Mouse (Mus musculus) limb, embryonic 11.5 days (tissue): Measurements from ENCODE around the gene Mfap1a. TPM values are rescaled to one million over a fixed set of nuclear protein-coding genes. Genes with fewer than 3 reads are reported as not detected.
"Not testable (repeated sequence)": the region's sequence is repeated elsewhere in the genome, so short reads cannot be mapped to it uniquely, and the experiment has no call there.

ENCODE experiments used
- ATAC-seq: fragments of 200-750 bp; cut with Nextera tagmentation; 2 replicates; pipeline ENCODE4 v1.8.0; 2017; ENCODE audit warnings: low read depth; ENCODE audit not compliant: insufficient number of reproducible peaks, low FRiP score, low TSS enrichment
- DNase-seq: peaks from one replicate; pipeline ENCODE4 v3.0.0-alpha.2; 2015; ENCODE audit warnings: low spot score
- H3K27ac ChIP-seq: fragments of 300-500 bp; sonication (generic); replicated peaks from 2 replicates; pipeline ENCODE4 v1.5.1; 2014; ENCODE audit warnings: low read depth, mild to moderate bottlenecking, low read length
- H3K27me3 ChIP-seq: fragments of 300-500 bp; sonication (generic); 2 replicates; pipeline ENCODE4 v1.6.1; 2014; ENCODE audit warnings: mild to moderate bottlenecking, low read length, mixed read lengths; ENCODE audit not compliant: control insufficient read depth, insufficient read depth
- H3K36me3 ChIP-seq: fragments of 300-500 bp; sonication (generic); 2 replicates; pipeline ENCODE4 v1.6.1; 2014; ENCODE audit warnings: mild to moderate bottlenecking, low read length, moderate library complexity, mixed read lengths; ENCODE audit not compliant: control insufficient read depth, insufficient read depth
- H3K4me1 ChIP-seq: fragments of 300-500 bp; sonication (generic); 2 replicates; pipeline ENCODE4 v1.6.1; 2014; ENCODE audit warnings: low read length, mixed read lengths; ENCODE audit not compliant: control insufficient read depth, insufficient read depth
- H3K4me2 ChIP-seq: fragments of 300-500 bp; sonication (generic); 2 replicates; pipeline ENCODE4 v1.6.1; 2014; ENCODE audit warnings: low read depth, mild to moderate bottlenecking, moderate library complexity; ENCODE audit not compliant: severe bottlenecking
- H3K4me3 ChIP-seq: fragments of 300-500 bp; sonication (generic); 2 replicates; pipeline ENCODE4 v1.5.1; 2014; ENCODE audit warnings: low read depth, low read length
- H3K9ac ChIP-seq: fragments of 300-500 bp; sonication (generic); 2 replicates; pipeline ENCODE4 v1.6.1; 2014; ENCODE audit warnings: mild to moderate bottlenecking, low read length
- H3K9me3 ChIP-seq: fragments of 300-500 bp; sonication (generic); 2 replicates; pipeline ENCODE4 v1.6.1; 2016; ENCODE audit warnings: low read length; ENCODE audit not compliant: control insufficient read depth
- WGBS: fragments of 180-500 bp; shearing (Covaris S2); extraction: QIAGEN DNeasy Blood & Tissue Kit; methylation state at CpG from one replicate; pipeline ENCODE4 v1.1.7; 2014; 5-methylcytosine and 5-hydroxymethylcytosine counted together
- polyA plus RNA-seq: library from polyadenylated mRNA; unstranded; fragments of >200 nt; fragmentation: Nextera tagmentation; extraction: Ambion mirVana; gene quantifications from 2 replicates; pipeline ENCODE4 v1.2.1, GENCODE M21; 2014

Gene Mfap1a
- polyA plus RNA-seq, 1 experiment from 2014 or later = 33.7 TPM

DNA sequence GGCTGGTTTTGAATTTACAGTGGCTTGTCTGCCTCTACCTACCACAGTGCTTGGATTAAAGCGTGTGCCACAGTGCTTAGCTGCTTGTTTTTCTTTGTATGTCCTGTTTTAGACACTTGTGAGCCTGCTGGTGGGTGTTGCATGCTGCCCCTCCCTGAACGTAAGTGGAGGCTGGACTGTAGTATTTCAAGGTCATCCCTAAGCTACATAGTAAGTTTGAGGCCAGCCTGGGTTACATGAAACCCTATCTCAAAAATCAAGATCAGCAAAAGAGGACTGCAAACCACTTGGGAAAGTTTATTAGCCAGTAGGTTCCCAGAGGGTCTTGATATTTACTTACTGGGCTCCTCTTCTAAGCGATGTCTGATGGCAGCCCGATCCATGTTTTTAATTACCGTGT lies 11.6 kb upstream of the Mfap1a start:
- no peaks in the 10 kb centered on the region for H3K27me3 ChIP-seq
- H3K4me3 ChIP-seq = no peak overlapping the region
- H3K27ac ChIP-seq = no peak overlapping the region
- H3K36me3 ChIP-seq = peaks cover 16% of the 10 kb centered on the region
- DNase-seq (no peak), ATAC-seq (no peak)
- H3K4me1 ChIP-seq = no peaks in the 10 kb centered on the region
- H3K4me2 ChIP-seq = no peak overlapping the region
- H3K9ac ChIP-seq = no peak overlapping the region
- WGBS = 94% methylated on average over 5 of the region's 5 CpGs
- H3K9me3 ChIP-seq = no peaks in the 10 kb centered on the region

DNA sequence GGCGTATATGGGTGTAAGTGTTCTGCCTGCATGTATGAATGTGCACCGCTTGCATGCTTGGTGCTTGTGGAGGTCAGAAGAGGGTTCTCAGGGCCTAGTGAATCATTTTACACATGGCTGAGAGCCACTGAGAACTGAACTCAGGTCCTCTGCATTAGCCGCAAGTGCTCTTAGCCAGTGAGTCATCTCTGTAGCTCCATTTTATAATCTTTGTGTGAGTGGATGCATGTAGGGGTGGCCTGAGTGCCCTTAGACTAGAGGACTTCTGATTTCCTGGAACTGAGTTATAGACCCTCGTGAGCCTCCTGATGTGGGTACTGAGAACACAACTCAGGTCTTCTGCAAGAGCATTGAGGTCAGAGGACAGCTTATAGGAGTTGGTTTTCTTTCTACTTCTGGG lies 7.7 kb upstream of the Mfap1a start:
- WGBS = 94% methylated on average over 4 of the region's 4 CpGs

DNA sequence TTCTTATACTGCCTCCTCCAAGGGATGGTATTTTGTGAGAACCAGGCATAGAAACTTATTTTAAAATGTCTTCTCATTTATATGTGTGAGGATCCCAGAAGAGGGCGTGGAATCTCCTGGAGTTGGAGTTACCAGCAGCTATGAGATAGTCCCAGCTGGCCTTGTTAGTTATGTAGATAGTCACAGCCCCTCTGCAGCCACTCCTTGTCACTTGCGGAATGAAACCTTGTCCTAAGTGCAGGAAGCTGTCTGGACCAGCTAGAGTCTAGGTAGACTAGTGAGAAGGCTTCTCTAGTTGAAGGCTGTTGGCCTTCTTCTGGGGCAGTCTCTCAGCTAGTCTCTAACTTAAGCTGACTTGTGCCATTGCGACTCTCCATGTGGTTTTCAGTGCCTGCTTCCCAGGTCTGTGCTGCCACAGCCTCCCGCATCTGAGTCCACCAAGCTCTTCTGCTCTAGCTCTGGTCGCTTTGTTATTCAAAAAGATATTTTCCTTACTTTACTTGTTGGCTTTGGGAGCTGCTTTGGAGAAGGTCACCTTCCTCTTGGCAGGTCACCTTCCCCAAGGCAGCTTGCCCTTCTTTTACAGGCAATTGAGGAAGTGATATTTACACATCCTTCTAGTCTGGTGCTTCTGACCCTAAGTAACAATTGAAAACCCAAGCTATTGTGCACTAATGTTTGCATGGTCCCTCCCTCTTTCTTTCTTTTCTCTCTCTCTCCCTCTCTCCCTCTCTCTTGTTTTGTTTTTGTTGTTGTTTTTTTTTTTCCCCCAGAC lies 6.7 kb upstream of the Mfap1a start:
- H3K4me2 ChIP-seq, H3K4me3 ChIP-seq, H3K36me3 ChIP-seq, H3K4me1 ChIP-seq, DNase-seq, H3K27ac ChIP-seq, H3K9me3 ChIP-seq, H3K27me3 ChIP-seq, ATAC-seq, H3K9ac ChIP-seq: not testable (repeated sequence)
- 96% methylated on average over 4 of the region's 5 CpGs for WGBS

More for the DNA sequence above, 7.7 kb upstream of the Mfap1a start:
- Histone ChIP-seq H3K9ac (no peak overlapping the region), H3K4me3 (no peak overlapping the region), H3K27me3 (no peaks in the 10 kb centered on the region), H3K9me3 (no peaks in the 10 kb centered on the region), H3K27ac (no peak overlapping the region), H3K4me2 (no peak overlapping the region), H3K4me1 (no peaks in the 10 kb centered on the region), H3K36me3 (peaks cover 8% of the 10 kb centered on the region)
- ATAC-seq (no peak), DNase-seq (no peak)

DNA sequence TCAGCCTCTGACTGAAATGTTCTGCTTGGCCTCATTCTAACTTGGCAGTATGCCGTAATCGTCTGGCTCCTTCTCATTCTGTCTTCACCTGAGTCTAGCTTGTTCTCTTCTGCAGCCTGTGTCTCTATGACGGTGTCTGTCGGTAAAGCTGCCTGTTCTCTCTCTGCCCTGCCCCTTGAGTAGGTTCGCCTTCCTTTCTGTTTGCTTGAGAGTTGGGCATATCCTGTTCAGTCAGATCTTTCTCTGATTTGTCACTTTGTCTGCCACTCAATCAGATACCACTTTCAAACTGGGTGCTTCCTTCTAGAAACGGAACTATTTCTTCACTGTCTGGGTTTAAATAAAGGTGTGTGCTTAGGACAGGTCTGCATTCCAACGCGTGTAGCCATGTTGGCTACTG lies 4.9 kb upstream of the Mfap1a start:
- no peak for DNase-seq
- Histone ChIP-seq H3K27ac (no peak overlapping the region), H3K9me3 (no peaks in the 10 kb centered on the region), H3K9ac (no peak overlapping the region), H3K36me3 (peaks cover 4% of the 10 kb centered on the region; the same call in 1 of the 2 replicates), H3K4me2 (no peak overlapping the region), H3K4me3 (no peak overlapping the region), H3K27me3 (no peaks in the 10 kb centered on the region), H3K4me1 (peaks cover 7% of the 10 kb centered on the region; the same call in 1 of the 2 replicates)
- ATAC-seq = no peak
- WGBS = 91% methylated on average over 8 of the region's 8 CpGs

DNA sequence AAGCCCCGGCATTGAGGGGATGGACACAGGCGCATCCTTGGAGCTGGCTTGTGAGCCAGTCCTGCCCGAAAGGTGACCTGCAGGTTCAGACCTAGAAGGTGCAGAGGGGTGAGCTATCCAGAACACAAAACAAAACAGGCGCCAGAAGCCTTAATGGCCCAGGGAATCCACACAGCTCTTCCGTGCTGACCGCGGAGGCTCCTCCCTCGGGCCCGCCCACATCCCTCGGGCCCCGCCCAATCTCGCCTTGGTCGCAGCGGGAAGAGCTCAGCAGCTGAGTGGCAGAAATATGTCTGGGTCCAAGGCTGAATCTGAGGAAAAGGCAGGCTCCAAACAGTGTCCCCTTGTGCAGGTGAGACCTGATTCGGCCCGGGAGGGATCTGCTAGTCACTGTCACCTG lies 3.1 kb upstream of the Mfap1a start:
- Histone ChIP-seq H3K27me3 (no peaks in the 10 kb centered on the region), H3K9me3 (no peaks in the 10 kb centered on the region), H3K4me1 (peaks cover 7% of the 10 kb centered on the region; the same call in 1 of the 2 replicates), H3K4me2 (peak overlapping the region; percentile 33; the same call in 1 of the 2 replicates), H3K4me3 (peak overlapping the region; percentile 1; the same call in 1 of the 2 replicates), H3K9ac (no peak overlapping the region), H3K36me3 (peaks cover 2% of the 10 kb centered on the region; the same call in 1 of the 2 replicates), H3K27ac (no peak overlapping the region)
- peak; percentile 62 for DNase-seq
- 19% methylated on average over 16 of the region's 16 CpGs for WGBS
- ATAC-seq = peak; percentile 60; the same call in 1 of the 2 replicates

DNA sequence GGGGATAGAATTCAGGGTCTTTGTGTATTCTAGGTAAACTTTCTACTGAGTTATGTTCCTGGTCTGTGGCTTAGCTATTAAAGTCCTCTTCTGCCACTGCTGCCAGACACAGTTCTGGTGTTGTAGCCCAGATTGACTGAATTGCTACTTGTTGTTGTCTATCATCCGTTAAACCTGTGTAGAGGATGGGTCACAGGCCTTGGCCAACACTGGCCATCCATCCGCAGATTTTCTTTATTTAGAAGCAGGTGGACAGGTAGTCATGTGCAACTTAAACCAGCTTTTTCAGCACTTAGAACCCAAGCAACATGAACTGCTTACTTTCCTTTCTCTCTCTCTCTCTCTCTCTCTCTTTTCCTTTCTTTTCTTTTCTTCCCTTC lies 1.5 kb upstream of the Mfap1a start:
- Histone ChIP-seq H3K27ac (no peak overlapping the region), H3K9ac (0 out of 2 replicates have a peak overlapping the region, but pooled peaks have one; percentile 53), H3K4me2 (peak overlapping the region; percentile 66), H3K4me3 (peak overlapping the region; percentile 57; the same call in 1 of the 2 replicates), H3K9me3 (no peaks in the 10 kb centered on the region), H3K4me1 (peaks cover 7% of the 10 kb centered on the region; the same call in 1 of the 2 replicates), H3K27me3 (no peaks in the 10 kb centered on the region), H3K36me3 (no peaks in the 10 kb centered on the region; the same call in 1 of the 2 replicates)
- WGBS = 98% methylated on average over 2 of the region's 2 CpGs
- no peak for ATAC-seq
- DNase-seq = no peak

DNA sequence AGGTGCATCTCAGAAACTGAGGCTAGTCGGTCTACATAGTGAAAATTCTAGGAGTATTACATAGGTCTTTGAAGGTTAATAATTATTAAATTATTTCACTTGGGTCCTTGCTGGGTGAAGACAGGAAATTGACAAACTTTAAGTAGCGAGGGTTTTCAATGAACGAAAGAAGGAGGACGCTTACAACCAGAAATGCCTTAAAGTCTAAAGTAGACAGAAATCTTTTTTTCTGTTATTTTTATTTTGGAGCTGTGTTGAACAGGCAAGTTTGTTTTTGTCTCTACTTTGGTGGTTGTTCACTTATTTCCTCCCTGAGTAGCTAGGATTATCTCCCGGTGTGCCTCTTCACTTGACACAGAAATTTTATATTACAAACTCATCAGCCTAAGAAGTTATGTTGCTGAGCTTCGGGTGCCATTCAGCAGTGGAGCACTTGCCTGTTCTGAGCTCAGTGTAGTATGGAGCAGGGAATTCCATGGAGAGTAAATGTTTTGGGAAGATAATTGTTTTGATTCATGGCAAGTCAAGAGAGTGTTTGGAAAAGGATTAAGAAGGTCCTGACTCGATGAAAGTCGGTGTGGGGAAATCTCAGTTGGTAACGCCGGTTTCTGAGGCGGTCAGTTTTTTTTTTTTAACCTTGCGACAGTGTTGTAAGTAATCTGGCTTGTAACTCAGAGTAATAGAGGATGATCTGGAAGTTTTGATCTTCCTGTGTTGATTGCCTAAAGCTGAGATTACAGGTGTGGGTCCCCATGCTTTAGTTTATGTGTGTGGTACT lies 897 bp upstream of the Mfap1a start:
- no peak overlapping the region for H3K27ac ChIP-seq
- H3K27me3 ChIP-seq = no peaks in the 10 kb centered on the region
- ATAC-seq (no peak), DNase-seq (no peak)
- WGBS = 33% methylated on average over 12 of the region's 12 CpGs
- H3K4me2 ChIP-seq = peak overlapping the region; percentile 66
- no peaks in the 10 kb centered on the region for H3K9me3 ChIP-seq
- H3K36me3 ChIP-seq = no peaks in the 10 kb centered on the region; the same call in 1 of the 2 replicates
- peak overlapping the region; percentile 53 for H3K9ac ChIP-seq
- peak overlapping the region; percentile 57 for H3K4me3 ChIP-seq
- H3K4me1 ChIP-seq = peaks cover 7% of the 10 kb centered on the region; the same call in 1 of the 2 replicates

DNA sequence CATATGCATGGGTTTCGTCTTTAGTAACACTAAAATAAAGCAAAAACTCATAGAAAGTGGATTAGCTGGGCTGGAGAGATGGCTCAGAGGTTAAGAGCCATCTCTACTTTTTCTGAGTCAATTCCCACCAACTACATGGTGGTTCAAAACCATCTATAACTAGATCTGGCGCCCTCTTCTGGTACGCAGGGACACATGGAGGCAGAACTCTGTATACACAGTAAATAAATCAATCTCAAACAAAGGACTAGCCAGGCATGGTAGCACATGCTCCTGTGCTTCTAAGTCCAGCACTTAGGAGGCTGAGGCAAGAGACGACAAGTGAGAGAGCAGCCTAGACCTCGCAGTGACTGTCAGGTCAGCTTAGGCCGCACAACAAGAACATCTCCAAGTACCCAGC lies 4.9 kb downstream of the Mfap1a start:
- not testable (repeated sequence) for H3K9me3 ChIP-seq, H3K27ac ChIP-seq, H3K4me3 ChIP-seq, H3K9ac ChIP-seq, H3K4me2 ChIP-seq, ATAC-seq, H3K27me3 ChIP-seq, DNase-seq, H3K4me1 ChIP-seq, H3K36me3 ChIP-seq
- WGBS = 100% methylated on average over 1 of the region's 6 CpGs
